Mouse (Mus musculus): ENCODE results near the gene Spice1. TPM values are rescaled to one million over a fixed set of nuclear protein-coding genes. Genes with fewer than 3 reads are reported as not detected.

The Spice1 gene
- total RNA-seq, 2 experiments from 2014 or later, result 11.4 to 13.7 TPM

Other genes starting within 250 kb of the Spice1 start
- 100 to 1,000 TPM; 360 to 444 TPM for gene Atp6v1a, start 207.4 kb upstream of the Spice1 start, total RNA-seq (2021)
- 10 to 100 TPM; 53.4 to 54.8 TPM for gene Naa50, start 207.3 kb upstream of the Spice1 start, total RNA-seq (2021)
- gene Usf3, start 173.9 kb upstream of the Spice1 start, total RNA-seq (2021), result 10 to 100 TPM; 33.2 to 35.1 TPM
- 10 to 100 TPM; 28.7 to 32.3 TPM for gene Sidt1, start 13.9 kb upstream of the Spice1 start, total RNA-seq (2021)
- 10 to 100 TPM; 10.4 to 12.2 TPM for gene Cfap44, start 47.7 kb downstream of the Spice1 start, total RNA-seq (2021)
- gene Boc, start 211.8 kb downstream of the Spice1 start, total RNA-seq (2021), result 10 to 100 TPM; 10.8 to 11.3 TPM

Data from layer of hippocampus, postnatal 10 days (tissue).